Mouse (Mus musculus): Measurements from ENCODE around the gene Slc17a5. TPM values are rescaled to one million over a fixed set of nuclear protein-coding genes. Genes with fewer than 3 reads are reported as not detected.

Gene Slc17a5
- polyA plus RNA-seq (2021; fragmentation: Nextera tagmentation), result 12.6 and 16.3 TPM in 2 replicates
- long read RNA-seq, experiment 1, transcript Slc17a5-203 (6 exons, 1,151 nt), result minor isoform, 6 of 100 reads
- long read RNA-seq, experiment 1, transcript Slc17a5-201 (11 exons, 3,236 nt), result major isoform, 37 of 100 reads
- long read RNA-seq, experiment 1, partial matches to known transcripts, result 34 of 100 reads
- long read RNA-seq, experiment 1, other reads (novel, unspliced or antisense), result 23 of 100 reads
- long read RNA-seq, experiment 2, transcript Slc17a5-201 (11 exons, 3,236 nt), result major isoform, 25 of 55 reads
- long read RNA-seq, experiment 2, partial matches to known transcripts, result 5 of 55 reads
- long read RNA-seq, experiment 2, other reads (novel, unspliced or antisense), result 23 of 55 reads

GRCm38 (mm10) chr9:78587914-78588313, at the start of gene Slc17a5:
Gene Slc17a5, minus strand, starts transcription at chr9:78588041.

GRCm38 (mm10) chr9:78615401-78616021, 27.7 kb upstream of the Slc17a5 start, which contains the start of gene Cd109:
Gene Cd109, plus strand, starts transcription at chr9:78615546.

GRCm38 (mm10) chr9:78488890-78489420, 98.9 kb downstream of the Slc17a5 start, which contains the start of gene Eef1a1:
Gene Eef1a1, minus strand, starts transcription at chr9:78489151.

Other genes starting within 250 kb of the Slc17a5 start
- 1.1 and 1.4 TPM in 2 replicates for gene Gsta2, start 232.3 kb downstream of the Slc17a5 start, polyA plus RNA-seq (2021; fragmentation: Nextera tagmentation)
- gene Dppa5a, start 219.9 kb downstream of the Slc17a5 start, polyA plus RNA-seq (2021; fragmentation: Nextera tagmentation), result not detected in 2 replicates
- not detected in 2 replicates for gene Ooep, start 209.3 kb downstream of the Slc17a5 start, polyA plus RNA-seq (2021; fragmentation: Nextera tagmentation)
- gene Ddx43, start 192.3 kb downstream of the Slc17a5 start, polyA plus RNA-seq (2021; fragmentation: Nextera tagmentation), result 0.06 TPM in 1 of 2 replicates, not detected in the other
- gene Cgas, start 144.8 kb downstream of the Slc17a5 start, polyA plus RNA-seq (2021; fragmentation: Nextera tagmentation), result 0.25 and 0.32 TPM in 2 replicates
- 19.6 and 25.4 TPM in 2 replicates for gene Mto1, start 139.8 kb downstream of the Slc17a5 start, polyA plus RNA-seq (2021; fragmentation: Nextera tagmentation)
- gene Gm17324, start 139.3 kb downstream of the Slc17a5 start, polyA plus RNA-seq (2021; fragmentation: Nextera tagmentation), result 1.0 and 1.3 TPM in 2 replicates
- gene Eef1a1, start 98.9 kb downstream of the Slc17a5 start, polyA plus RNA-seq (2021; fragmentation: Nextera tagmentation), result 1,241 and 1,476 TPM in 2 replicates
- gene Cd109, start 27.5 kb upstream of the Slc17a5 start, polyA plus RNA-seq (2021; fragmentation: Nextera tagmentation), result 0.14 and 0.23 TPM in 2 replicates